Mouse (Mus musculus) liver, embryonic 14.5 days (tissue): ENCODE measurements around the gene Ptpn5. TPM values are rescaled to one million over a fixed set of nuclear protein-coding genes. Genes with fewer than 3 reads are reported as not detected.

Experiments used
- ATAC-seq: fragments of 200-750 bp; cut with Nextera tagmentation; 2 replicates; pipeline ENCODE4 v1.8.0; 2017; ENCODE audit warnings: moderate number of reproducible peaks, mild to moderate bottlenecking, moderate library complexity; ENCODE audit not compliant: insufficient read depth
- DNase-seq, 3 experiments: peaks; one replicate each; pipeline ENCODE4 v3.0.0-alpha.2; 2012 to 2013; ENCODE audit warnings: low read depth in 3 of 3, low spot score in 3 of 3
- H3K27ac ChIP-seq: fragments of 300-500 bp; sonication (generic); 2 replicates; pipeline ENCODE4 v1.5.1; 2014; ENCODE audit warnings: moderate library complexity, mild to moderate bottlenecking, control low read depth, inconsistent platforms
- H3K27me3 ChIP-seq: fragments of 300-500 bp; sonication (generic); 2 replicates; pipeline ENCODE4 v1.6.1; 2014; ENCODE audit warnings: mild to moderate bottlenecking, low read length, moderate library complexity; ENCODE audit not compliant: control insufficient read depth, insufficient read depth
- H3K36me3 ChIP-seq: fragments of 300-500 bp; sonication (generic); replicated peaks from 2 replicates; pipeline ENCODE4 v1.6.1; 2014; ENCODE audit warnings: low read depth; ENCODE audit not compliant: control insufficient read depth, insufficient read depth
- H3K4me1 ChIP-seq, 2 experiments: fragments of 200-500 bp in 1 of 2; fragments of 300-500 bp in 1 of 2; sonication (generic) in 1 of 2; replicated peaks; 2 replicates each; pipeline ENCODE4 v1.6.1; 2012 to 2014; ENCODE audit warnings: antibody characterized with exemption in 1 of 2, inconsistent platforms in 1 of 2, low read length in 1 of 2; ENCODE audit not compliant: control insufficient read depth in 2 of 2, insufficient read depth in 2 of 2
- H3K4me2 ChIP-seq: fragments of 300-500 bp; sonication (generic); 2 replicates; pipeline ENCODE4 v1.6.1; 2014; ENCODE audit warnings: low read depth, mild to moderate bottlenecking, control low read depth, moderate library complexity
- H3K4me3 ChIP-seq, 2 experiments: fragments of 200-500 bp in 1 of 2; fragments of 300-500 bp in 1 of 2; sonication (generic) in 1 of 2; 2 replicates each; pipeline ENCODE4 v1.5.1; 2012 to 2014; ENCODE audit warnings: low read depth in 2 of 2, low read length in 2 of 2, mild to moderate bottlenecking in 2 of 2, control low read depth in 1 of 2, inconsistent platforms in 1 of 2, moderate library complexity in 1 of 2; ENCODE audit not compliant: insufficient read depth in 1 of 2
- H3K9ac ChIP-seq: fragments of 300-500 bp; sonication (generic); replicated peaks from 2 replicates; pipeline ENCODE4 v1.6.1; 2014; ENCODE audit warnings: mild to moderate bottlenecking, control low read depth, moderate library complexity
- H3K9me3 ChIP-seq: fragments of 300-500 bp; sonication (generic); 2 replicates; pipeline ENCODE4 v1.6.1; 2016; ENCODE audit warnings: low read length, mixed read lengths; ENCODE audit not compliant: control insufficient read depth
- CTCF ChIP-seq: IDR thresholded peaks from 2 replicates; pipeline ENCODE4 v1.5.1; 2016; ENCODE audit warnings: antibody characterized with exemption, low read depth, control low read depth
- EP300 ChIP-seq: IDR thresholded peaks from 2 replicates; pipeline ENCODE4 v1.6.1; 2016; ENCODE audit warnings: antibody characterized with exemption, low read depth
- WGBS: fragments of 180-500 bp; shearing (Covaris S2); extraction: QIAGEN DNeasy Blood & Tissue Kit; methylation state at CpG from one replicate; pipeline ENCODE4 v1.1.7; 2014; ENCODE audit not compliant: insufficient replicate concordance; 5-methylcytosine and 5-hydroxymethylcytosine counted together
- polyA plus RNA-seq, 2 experiments: library from polyadenylated mRNA; depleted of rRNA in 1 of 2; stranded (reverse) in 1 of 2; unstranded in 1 of 2; fragments of >200 nt; fragmentation: Nextera tagmentation in 1 of 2; extraction: Ambion mirVana in 1 of 2; gene quantifications; 2 replicates each; pipeline versions ENCODE4 v1.2.1 to v1.2.3; 2012 to 2014

Ptpn5 gene
- polyA plus RNA-seq, 2 experiments = not detected

DNA sequence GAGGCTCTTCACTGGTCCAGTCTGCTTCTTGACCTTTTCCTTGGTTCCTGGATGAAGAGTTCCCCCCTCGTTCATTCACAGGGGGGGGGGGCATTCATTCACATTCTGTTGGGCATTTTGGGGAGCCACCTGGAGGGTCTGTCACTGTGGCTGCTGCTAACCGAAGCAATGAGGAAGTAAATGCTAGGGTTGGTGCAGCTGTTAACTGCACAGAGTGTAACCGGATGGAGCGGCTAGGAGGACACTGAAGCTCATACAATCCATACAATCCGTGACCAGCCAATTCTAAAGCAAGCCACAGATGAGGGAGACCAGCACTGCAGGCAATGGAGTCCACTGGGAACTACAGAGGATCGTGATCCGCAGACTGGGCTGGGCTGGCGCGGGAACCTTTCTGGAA is 24.3 kb upstream of the Ptpn5 start:
- Histone ChIP-seq H3K36me3 (no peaks in the 10 kb centered on the region), H3K4me1 (no peaks in the 10 kb centered on the region), H3K27me3 (no peaks in the 10 kb centered on the region), H3K4me3 (no peak overlapping the region), H3K27ac (no peak overlapping the region), H3K4me2 (no peak overlapping the region), H3K9ac (no peak overlapping the region), H3K9me3 (no peaks in the 10 kb centered on the region)
- TF ChIP-seq EP300 (no peak), CTCF (no peak)
- no peak for DNase-seq
- ATAC-seq = no peak
- WGBS = 38% methylated on average over 9 of the region's 9 CpGs

DNA sequence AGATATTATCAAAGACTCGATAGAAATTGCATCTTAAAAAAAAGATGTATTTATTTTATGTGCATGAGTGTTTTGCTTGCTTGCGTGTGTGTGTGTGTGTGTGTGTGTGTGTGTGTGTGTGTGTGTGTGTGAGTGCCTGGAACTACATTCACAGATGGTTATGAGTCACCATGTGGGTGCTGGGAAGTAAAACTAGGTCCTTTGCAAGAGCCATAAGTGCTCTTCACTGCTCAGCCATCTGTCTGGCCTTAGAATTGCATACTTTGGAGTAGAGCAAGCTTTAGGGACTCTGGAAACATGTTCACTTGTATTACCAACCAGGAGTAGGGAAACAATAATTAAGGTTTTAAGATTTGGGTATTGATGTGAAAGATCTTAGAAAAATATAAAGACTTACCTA is 22.4 kb upstream of the Ptpn5 start:
- Histone ChIP-seq H3K27ac (no peak overlapping the region), H3K9me3 (no peaks in the 10 kb centered on the region), H3K4me2 (no peak overlapping the region), H3K27me3 (no peaks in the 10 kb centered on the region), H3K4me3 (no peak overlapping the region), H3K36me3 (no peaks in the 10 kb centered on the region), H3K4me1 (no peaks in the 10 kb centered on the region), H3K9ac (no peak overlapping the region)
- TF ChIP-seq EP300 (no peak), CTCF (no peak)
- DNase-seq = no peak
- 60% methylated on average over 2 of the region's 2 CpGs for WGBS
- no peak for ATAC-seq

- H3K36me3 ChIP-seq = no peaks in the 10 kb centered on the region
- H3K27ac ChIP-seq = no peak overlapping the region
- no peaks in the 10 kb centered on the region for H3K9me3 ChIP-seq
- TF ChIP-seq EP300 (no peak), CTCF (peak; percentile 53)
- no peak for DNase-seq
- WGBS = 76% methylated on average over 4 of the region's 4 CpGs
- no peak overlapping the region for H3K4me3 ChIP-seq
- H3K4me2 ChIP-seq = no peak overlapping the region
- H3K9ac ChIP-seq = no peak overlapping the region
- H3K27me3 ChIP-seq = no peaks in the 10 kb centered on the region
- ATAC-seq = no peak
- H3K4me1 ChIP-seq = no peaks in the 10 kb centered on the region
Measured at GRCm38 (mm10) chr7:47155396-47155795, 21.9 kb upstream of the Ptpn5 start.

GRCm38 (mm10) chr7:47150420-47151061 is 17.1 kb upstream of the Ptpn5 start:
- Histone ChIP-seq H3K9ac (no peak overlapping the region), H3K9me3 (no peaks in the 10 kb centered on the region), H3K36me3 (no peaks in the 10 kb centered on the region), H3K4me2 (no peak overlapping the region), H3K27ac (no peak overlapping the region), H3K4me1 (no peaks in the 10 kb centered on the region), H3K4me3 (no peak overlapping the region), H3K27me3 (no peaks in the 10 kb centered on the region)
- peak; percentile 12 to 36 (median 24) for DNase-seq
- no peak for ATAC-seq
- TF ChIP-seq EP300 (no peak), CTCF (peak; percentile 72)
- 11% methylated on average over 11 of the region's 11 CpGs for WGBS

GRCm38 (mm10) chr7:47148298-47148697 is 14.8 kb upstream of the Ptpn5 start:
- H3K27me3 ChIP-seq = no peaks in the 10 kb centered on the region
- H3K4me1 ChIP-seq = no peaks in the 10 kb centered on the region
- H3K9ac ChIP-seq = no peak overlapping the region
- H3K27ac ChIP-seq = no peak overlapping the region
- ATAC-seq (no peak), DNase-seq (no peak)
- H3K9me3 ChIP-seq = no peaks in the 10 kb centered on the region
- H3K4me3 ChIP-seq = no peak overlapping the region
- no peak overlapping the region for H3K4me2 ChIP-seq
- WGBS = 66% methylated on average over 7 of the region's 7 CpGs
- no peaks in the 10 kb centered on the region for H3K36me3 ChIP-seq
- no peak for TF ChIP-seq CTCF
- no peak for TF ChIP-seq EP300
